Mouse (Mus musculus) adrenal gland, postnatal 4 days (tissue): ENCODE data around the gene Rnf220. TPM values are rescaled to one million over a fixed set of nuclear protein-coding genes. Genes with fewer than 3 reads are reported as not detected.

Experiments used
- DNase-seq, 2 experiments: peaks; one replicate each; pipeline ENCODE4 v3.0.0; 2021 to 2022; ENCODE audit warnings: low spot score in 2 of 2, mixed read lengths in 2 of 2
- total RNA-seq, 2 experiments: library from RNA; stranded (reverse); gene quantifications; 2 replicates each; pipeline ENCODE4 v1.2.3; 2021

The Rnf220 gene
- total RNA-seq, 2 experiments from 2014 or later = 107 to 110 TPM

- no peak for DNase-seq
These were observed 51.2 kb downstream of the Rnf220 start for GRCm38 (mm10) chr4:117445516-117446207.

GRCm38 (mm10) chr4:117438919-117439318 is 57.9 kb downstream of the Rnf220 start:
- DNase-seq = no peak

- DNase-seq = no peak
These were observed 58.8 kb downstream of the Rnf220 start for GRCm38 (mm10) chr4:117438064-117438463.

GRCm38 (mm10) chr4:117436995-117437660 is 59.7 kb downstream of the Rnf220 start:
- no peak for DNase-seq

- DNase-seq = no peak
These were observed 62.5 kb downstream of the Rnf220 start for GRCm38 (mm10) chr4:117434336-117434735.

GRCm38 (mm10) chr4:117429604-117430003 is 67.2 kb downstream of the Rnf220 start:
- no peak for DNase-seq

- DNase-seq = no peak
These were observed 69.3 kb downstream of the Rnf220 start for GRCm38 (mm10) chr4:117427540-117427939.

- DNase-seq = no peak
These were observed 75.8 kb downstream of the Rnf220 start for GRCm38 (mm10) chr4:117421077-117421476.

GRCm38 (mm10) chr4:117416827-117417226 is 80.0 kb downstream of the Rnf220 start:
- no peak for DNase-seq

- no peak for DNase-seq
These were observed 86.8 kb downstream of the Rnf220 start for GRCm38 (mm10) chr4:117410049-117410410.

- DNase-seq = no peak
These were observed 87.5 kb downstream of the Rnf220 start for GRCm38 (mm10) chr4:117409144-117410048.

- no peak for DNase-seq
These were observed 88.9 kb downstream of the Rnf220 start for GRCm38 (mm10) chr4:117407945-117408344.

GRCm38 (mm10) chr4:117405999-117406398 is 90.9 kb downstream of the Rnf220 start:
- DNase-seq = no peak

GRCm38 (mm10) chr4:117405211-117405610 is 91.6 kb downstream of the Rnf220 start:
- no peak for DNase-seq

- no peak for DNase-seq
These were observed 93.4 kb downstream of the Rnf220 start for GRCm38 (mm10) chr4:117403411-117403810.

GRCm38 (mm10) chr4:117397128-117397527 is 99.7 kb downstream of the Rnf220 start:
- DNase-seq = no peak

- no peak for DNase-seq
These were observed 103.8 kb downstream of the Rnf220 start for GRCm38 (mm10) chr4:117393027-117393426.

GRCm38 (mm10) chr4:117392391-117392790 is 104.5 kb downstream of the Rnf220 start:
- DNase-seq = no peak

- DNase-seq = no peak
These were observed 104.9 kb downstream of the Rnf220 start for GRCm38 (mm10) chr4:117391966-117392365.

- DNase-seq = no peak
These were observed 105.7 kb downstream of the Rnf220 start for GRCm38 (mm10) chr4:117390850-117391795.
